Mouse (Mus musculus): ENCODE results near the gene Fam43a.

DNA sequence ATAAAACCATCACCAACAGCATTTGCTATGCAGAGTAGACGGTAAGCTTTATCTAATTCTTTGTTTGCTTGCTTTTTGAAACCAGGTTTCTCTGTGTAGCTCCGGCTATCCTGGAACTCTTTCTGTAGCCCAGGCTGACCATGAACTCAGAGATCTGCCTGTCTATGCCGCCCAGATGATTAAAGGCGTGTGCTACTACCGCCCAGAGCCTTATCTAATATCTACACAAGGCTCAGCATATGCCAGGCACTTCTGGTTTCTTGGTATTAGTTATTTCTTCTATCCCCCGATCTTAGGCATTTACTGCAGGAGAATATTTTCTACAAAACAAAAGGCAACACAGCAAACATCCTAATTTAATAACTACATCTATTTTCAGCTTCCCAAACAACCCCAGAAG lies 33.9 kb upstream of the Fam43a start:
- no peak for TF ChIP-seq CEBPB (IDR thresholded peaks at IDR 0.05; ENCODE audit: low read depth)
- TF ChIP-seq CTCF (IDR thresholded peaks at IDR 0.05; ENCODE audit: control insufficient read depth, insufficient read depth, insufficient read length): no peak
